Mouse (Mus musculus): ENCODE data around the gene Hmga2. TPM values are rescaled to one million over a fixed set of nuclear protein-coding genes. Genes with fewer than 3 reads are reported as not detected.
"Not testable (repeated sequence)": the region's sequence is repeated elsewhere in the genome, so short reads cannot be mapped to it uniquely, and the experiment has no call there.

The Hmga2 gene
- polyA plus RNA-seq, 1 experiment from 2014 or later = 88.7 TPM

DNA sequence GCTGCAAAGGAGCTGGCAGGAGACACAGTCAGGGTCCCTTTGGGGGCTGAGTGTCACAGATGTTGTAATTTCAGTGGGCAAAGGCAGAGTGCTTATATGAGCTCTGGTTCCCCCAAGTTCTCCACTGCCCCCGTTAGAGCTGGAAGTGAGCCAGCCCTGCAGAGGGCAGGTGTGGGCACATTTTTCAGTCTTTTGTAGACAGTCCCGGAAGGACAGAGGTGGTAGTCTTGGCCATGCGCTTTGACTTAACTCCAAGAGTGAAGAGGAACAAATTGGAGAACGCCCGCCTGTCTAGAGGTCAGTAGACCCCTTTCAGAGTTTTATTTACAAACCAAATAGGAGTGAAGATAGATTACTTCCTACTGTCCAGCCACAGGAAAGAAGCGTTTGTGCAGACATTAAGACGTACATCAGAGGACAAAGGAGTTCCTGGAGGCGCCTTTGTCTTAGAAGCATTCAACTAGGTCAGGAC, 87.8 kb downstream of the Hmga2 start:
- Histone ChIP-seq H3K36me3 (no peaks in the 10 kb centered on the region), H3K4me2 (replicated peaks) (no peak overlapping the region), H3K9me3 (no peaks in the 10 kb centered on the region), H3K4me3 (no peak overlapping the region), H3K9ac (no peak overlapping the region), H3K27ac (peak overlapping the region; percentile 15; the same call in 1 of the 2 replicates), H3K4me1 (peaks cover 87% of the 10 kb centered on the region), H3K27me3 (no peaks in the 10 kb centered on the region)
- no peak for ATAC-seq (ENCODE audit: low FRiP score, low read depth)
- WGBS = 48% methylated on average over 8 of the region's 8 CpGs

DNA sequence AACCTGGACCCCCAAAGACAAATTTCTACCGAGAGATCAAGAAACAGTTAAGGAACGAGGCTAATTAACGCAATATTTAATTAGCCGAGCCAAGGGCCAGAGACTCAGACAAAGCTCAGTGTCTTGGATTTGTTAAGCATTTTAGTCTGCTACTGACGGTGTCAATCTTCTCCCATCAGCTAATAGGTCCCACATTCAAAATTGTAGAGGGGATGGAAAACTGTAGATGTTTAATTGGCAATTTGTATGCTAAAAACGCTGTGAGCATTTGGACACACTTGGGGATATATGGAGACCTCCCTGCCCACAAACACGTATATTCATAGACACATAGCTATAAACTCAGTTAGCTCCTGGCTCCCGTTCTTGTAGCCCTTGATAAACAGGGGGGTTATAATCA, 89.2 kb downstream of the Hmga2 start:
- Histone ChIP-seq H3K27me3 (no peaks in the 10 kb centered on the region), H3K9ac (no peak overlapping the region), H3K4me2 (replicated peaks) (no peak overlapping the region), H3K27ac (no peak overlapping the region; the same call in 1 of the 2 replicates), H3K9me3 (no peaks in the 10 kb centered on the region), H3K36me3 (no peaks in the 10 kb centered on the region), H3K4me1 (peaks cover 75% of the 10 kb centered on the region), H3K4me3 (no peak overlapping the region)
- ATAC-seq (ENCODE audit: low FRiP score, low read depth) = no peak
- 46% methylated on average over 8 of the region's 8 CpGs for WGBS

DNA sequence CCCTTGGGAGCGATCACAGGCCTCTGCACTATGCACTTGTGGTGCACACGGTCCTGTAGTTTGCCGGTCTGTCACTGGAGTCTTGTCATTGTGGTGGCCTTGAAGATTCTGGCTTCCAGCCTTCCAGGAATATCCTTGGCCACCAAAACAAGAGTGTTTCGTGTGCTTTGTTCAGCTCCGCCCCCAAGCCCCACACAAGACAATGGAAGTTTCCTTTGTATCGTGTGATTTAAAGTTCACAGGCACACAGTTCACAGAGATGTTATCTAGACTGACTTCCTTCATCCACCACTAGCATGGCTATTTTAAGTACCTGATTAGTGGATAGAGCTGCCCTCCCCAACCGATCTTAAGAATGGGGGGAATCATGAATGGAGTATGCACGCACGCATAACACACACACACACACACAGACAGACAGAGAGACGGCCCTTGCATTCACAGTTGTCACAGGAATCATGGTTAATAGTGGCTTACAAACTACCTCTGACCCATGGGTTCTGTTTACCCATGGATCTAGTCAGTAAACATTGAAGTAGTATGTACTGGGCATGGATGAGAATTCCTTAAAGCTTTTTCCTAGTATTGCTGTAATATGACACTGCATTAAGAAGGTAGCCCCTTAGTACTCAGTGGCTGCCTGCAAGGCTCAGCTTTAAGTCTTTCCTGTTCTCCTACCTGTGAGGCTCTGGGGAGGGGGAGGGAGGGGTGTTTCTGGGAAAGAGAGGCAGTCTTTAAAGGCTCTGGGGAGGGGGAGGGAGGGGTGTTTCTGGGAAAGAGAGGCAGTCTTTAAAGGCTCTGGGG, 91.3 kb downstream of the Hmga2 start:
- no peaks in the 10 kb centered on the region for H3K36me3 ChIP-seq
- H3K27ac ChIP-seq = 0 out of 2 replicates have a peak overlapping the region, but pooled peaks have one; percentile 8
- H3K4me3 ChIP-seq = no peak overlapping the region
- no peaks in the 10 kb centered on the region for H3K9me3 ChIP-seq
- peaks cover 60% of the 10 kb centered on the region for H3K4me1 ChIP-seq
- no peak overlapping the region for H3K9ac ChIP-seq
- ATAC-seq (ENCODE audit: low FRiP score, low read depth) = peak; percentile 59; the same call in 1 of the 2 replicates
- no peaks in the 10 kb centered on the region for H3K27me3 ChIP-seq
- 48% methylated on average over 10 of the region's 10 CpGs for WGBS
- no peak overlapping the region for H3K4me2 ChIP-seq (replicated peaks)

DNA sequence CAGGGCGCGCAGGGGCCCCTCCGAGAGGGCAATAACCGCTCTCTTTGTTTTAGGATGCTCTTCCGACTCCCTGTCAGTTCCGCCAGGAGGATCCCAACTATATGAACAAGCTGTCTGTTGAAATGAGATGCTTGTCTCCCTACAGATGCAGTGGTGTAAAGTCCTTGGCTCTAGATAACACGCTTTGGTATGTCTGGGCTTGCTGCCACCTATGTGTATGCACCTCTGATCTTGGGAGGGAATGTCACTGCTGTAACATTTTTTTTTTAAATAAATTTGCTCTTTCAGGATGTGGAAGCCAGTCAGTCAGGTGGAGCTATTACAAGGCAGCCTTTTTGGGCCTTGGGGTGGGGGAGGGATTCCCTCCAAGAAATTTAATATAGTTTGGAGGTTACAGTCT, 92.2 kb downstream of the Hmga2 start:
- 86% methylated on average over 7 of the region's 7 CpGs for WGBS
- Histone ChIP-seq H3K4me2 (replicated peaks) (no peak overlapping the region), H3K4me3 (no peak overlapping the region), H3K9ac (no peak overlapping the region), H3K4me1 (peaks cover 57% of the 10 kb centered on the region), H3K27me3 (no peaks in the 10 kb centered on the region), H3K27ac (no peak overlapping the region), H3K36me3 (no peaks in the 10 kb centered on the region), H3K9me3 (no peaks in the 10 kb centered on the region)
- no peak for ATAC-seq (ENCODE audit: low FRiP score, low read depth)

DNA sequence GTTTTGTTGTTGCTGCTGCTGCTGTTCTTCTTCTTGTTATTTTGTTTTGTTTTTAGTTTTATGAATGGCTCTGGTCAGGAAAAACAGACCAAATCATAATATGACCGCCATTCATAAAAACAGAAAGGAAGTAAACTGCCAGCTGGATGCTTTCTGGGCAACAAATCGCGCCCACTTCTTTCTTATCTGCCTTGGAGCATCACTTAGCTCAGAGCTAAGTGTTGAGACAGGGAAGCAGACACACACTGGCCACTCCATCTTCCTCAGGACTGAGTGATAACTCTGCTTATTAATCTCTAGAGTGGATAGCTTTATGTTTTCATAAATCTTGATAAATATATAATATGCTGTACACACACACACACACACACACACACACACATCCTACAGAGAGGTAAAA, 98.5 kb downstream of the Hmga2 start:
- Histone ChIP-seq H3K27me3 (no peaks in the 10 kb centered on the region), H3K4me1 (peaks cover 42% of the 10 kb centered on the region), H3K36me3 (peaks cover 11% of the 10 kb centered on the region), H3K9me3 (no peaks in the 10 kb centered on the region), H3K9ac (no peak overlapping the region), H3K27ac (no peak overlapping the region), H3K4me2 (replicated peaks) (peak overlapping the region; percentile 30; the same call in 1 of the 2 replicates), H3K4me3 (no peak overlapping the region)
- WGBS = 76% methylated on average over 3 of the region's 3 CpGs
- ATAC-seq (ENCODE audit: low FRiP score, low read depth) = no peak

DNA sequence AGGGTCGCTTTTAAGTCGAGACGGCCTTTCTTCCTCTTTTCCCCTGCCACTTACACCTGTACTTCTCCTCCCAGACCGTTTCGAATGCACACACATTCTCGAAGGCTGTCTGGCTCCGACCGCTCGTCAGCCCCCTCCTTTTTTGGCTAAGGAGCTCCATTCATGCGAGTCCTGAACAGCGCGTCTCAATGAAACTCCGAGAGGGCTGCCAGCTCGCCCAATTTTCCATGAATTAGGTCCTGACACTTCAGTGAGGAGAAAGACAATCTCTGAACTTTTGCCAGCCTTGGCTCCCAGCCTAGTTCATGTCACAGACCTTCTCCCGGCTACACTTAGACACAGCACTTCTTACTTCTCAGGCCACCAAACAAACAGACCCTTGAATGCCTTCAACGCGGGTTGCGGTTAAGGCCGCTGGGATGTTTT, 98.9 kb downstream of the Hmga2 start:
- WGBS = 27% methylated on average over 19 of the region's 19 CpGs
- Histone ChIP-seq H3K4me3 (no peak overlapping the region), H3K9me3 (no peaks in the 10 kb centered on the region), H3K4me1 (peaks cover 42% of the 10 kb centered on the region), H3K36me3 (peaks cover 12% of the 10 kb centered on the region), H3K27me3 (no peaks in the 10 kb centered on the region), H3K27ac (no peak overlapping the region), H3K4me2 (replicated peaks) (peak overlapping the region; percentile 30), H3K9ac (no peak overlapping the region)
- ATAC-seq (ENCODE audit: low FRiP score, low read depth) = peak; percentile 87

DNA sequence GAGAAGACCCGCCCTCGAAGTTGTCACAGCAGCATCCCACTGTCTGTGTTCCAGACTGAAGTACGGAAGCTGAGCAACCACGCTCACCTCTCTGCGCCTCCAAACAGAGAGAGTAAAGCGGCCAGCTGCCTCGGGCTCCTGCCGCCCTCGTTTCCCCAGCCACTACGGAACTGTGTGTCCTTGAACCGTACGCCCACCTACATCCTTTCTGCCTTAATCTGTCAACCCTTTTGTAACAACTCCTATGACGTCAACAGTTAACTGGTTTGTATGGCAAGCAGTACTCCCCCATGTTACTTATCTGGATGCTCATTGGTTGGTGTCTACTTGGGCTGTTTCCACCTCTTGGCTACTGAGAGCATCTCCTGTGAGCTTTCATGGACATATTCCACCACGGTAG, 100.8 kb downstream of the Hmga2 start:
- H3K27me3 ChIP-seq = no peaks in the 10 kb centered on the region
- H3K4me3 ChIP-seq = no peak overlapping the region
- no peak overlapping the region for H3K9ac ChIP-seq
- WGBS = 78% methylated on average over 14 of the region's 14 CpGs
- no peak for ATAC-seq (ENCODE audit: low FRiP score, low read depth)
- H3K4me2 ChIP-seq (replicated peaks) = no peak overlapping the region
- no peaks in the 10 kb centered on the region for H3K9me3 ChIP-seq
- no peak overlapping the region for H3K27ac ChIP-seq
- peaks cover 15% of the 10 kb centered on the region for H3K36me3 ChIP-seq
- H3K4me1 ChIP-seq = peaks cover 45% of the 10 kb centered on the region

DNA sequence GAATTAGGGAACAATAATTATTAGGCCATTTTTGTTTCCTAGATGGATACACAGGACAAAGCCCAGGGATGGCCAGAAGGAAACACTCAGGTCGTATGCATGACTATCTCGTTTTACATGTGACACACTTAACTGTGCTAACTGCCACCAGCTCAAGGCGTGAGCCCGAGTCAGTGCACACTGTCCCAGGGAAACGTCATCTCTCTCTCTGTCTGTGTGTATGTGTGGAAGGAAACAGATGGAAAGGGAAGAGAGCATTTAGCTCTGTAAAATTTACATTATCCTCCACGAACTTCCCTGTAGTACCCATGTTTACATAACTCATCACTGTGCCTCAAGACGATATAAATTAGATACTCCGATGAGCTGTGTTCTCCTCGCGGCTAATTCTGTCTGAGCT, 105.1 kb downstream of the Hmga2 start:
- Histone ChIP-seq H3K27me3 (peaks cover 12% of the 10 kb centered on the region; the same call in 1 of the 2 replicates), H3K36me3 (peaks cover 14% of the 10 kb centered on the region; the same call in 1 of the 2 replicates), H3K27ac (no peak overlapping the region), H3K4me3 (no peak overlapping the region), H3K4me2 (replicated peaks) (no peak overlapping the region), H3K9me3 (no peaks in the 10 kb centered on the region), H3K4me1 (peaks cover 47% of the 10 kb centered on the region), H3K9ac (no peak overlapping the region)
- no peak for ATAC-seq (ENCODE audit: low FRiP score, low read depth)
- WGBS = 65% methylated on average over 10 of the region's 10 CpGs

DNA sequence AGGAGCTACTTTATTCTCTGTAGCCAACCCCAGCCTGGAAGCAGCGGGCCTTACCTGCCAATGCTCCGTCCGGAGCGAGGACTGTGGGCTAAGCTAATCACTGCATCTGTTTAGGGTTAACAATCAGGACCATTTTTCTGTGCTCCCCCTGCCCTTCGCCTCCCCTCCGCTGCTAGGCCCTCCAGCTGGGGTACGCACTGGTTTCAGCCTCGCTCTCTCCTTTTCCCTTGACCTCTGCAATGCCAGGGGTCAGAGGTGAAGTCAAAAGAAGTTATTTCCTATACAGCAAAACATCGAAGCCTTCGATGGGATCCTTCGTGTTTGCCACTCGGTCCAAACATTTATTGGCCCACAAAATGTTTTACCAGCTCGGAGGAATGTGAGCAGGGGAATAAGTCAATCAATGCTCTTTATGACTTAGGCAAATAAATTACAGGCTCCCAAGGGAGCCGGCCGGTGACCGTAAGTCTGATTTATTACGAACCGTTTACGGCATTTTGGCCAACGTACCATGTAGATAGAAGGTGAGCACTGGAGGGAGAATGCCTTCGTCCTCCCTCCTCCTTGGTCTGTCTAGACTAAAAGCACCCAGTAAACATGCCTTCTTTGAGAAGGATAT, 107.0 kb downstream of the Hmga2 start:
- WGBS = 16% methylated on average over 21 of the region's 21 CpGs
- H3K4me2 ChIP-seq (replicated peaks) = peak overlapping the region; percentile 46
- no peak; the same call in 1 of the 2 replicates for ATAC-seq (ENCODE audit: low FRiP score, low read depth)

DNA sequence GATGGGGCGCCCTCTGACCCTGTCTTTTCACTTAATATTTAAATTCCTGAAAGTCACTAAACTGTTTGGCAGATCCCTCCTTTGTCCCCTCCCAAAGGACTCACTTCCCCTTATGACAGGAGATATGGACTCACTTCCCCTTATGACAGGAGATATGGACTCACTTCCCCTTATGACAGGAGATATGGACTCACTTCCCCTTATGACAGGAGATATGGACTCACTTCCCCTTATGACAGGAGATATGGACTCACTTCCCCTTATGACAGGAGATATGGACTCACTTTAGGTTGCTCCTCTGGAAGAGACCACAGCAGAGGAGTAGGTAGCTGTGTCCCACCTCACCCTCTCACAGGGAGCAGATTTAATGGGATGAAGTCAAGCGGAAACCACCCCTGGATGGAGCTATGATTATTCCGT, 110.1 kb downstream of the Hmga2 start:
- WGBS = 76% methylated on average over 3 of the region's 3 CpGs
- Histone ChIP-seq H3K4me1 (peaks cover 58% of the 10 kb centered on the region), H3K27me3 (peaks cover 12% of the 10 kb centered on the region; the same call in 1 of the 2 replicates), H3K36me3 (peaks cover 20% of the 10 kb centered on the region), H3K4me2 (replicated peaks) (peak overlapping the region; percentile 50), H3K27ac (peak overlapping the region; percentile 74)
- not testable (repeated sequence) for H3K9me3 ChIP-seq; H3K4me3 ChIP-seq; ATAC-seq (ENCODE audit: low FRiP score, low read depth); H3K9ac ChIP-seq

More for the DNA sequence above, 107.0 kb downstream of the Hmga2 start:
- H3K4me3 ChIP-seq = peak overlapping the region; percentile 7; the same call in 1 of the 2 replicates
- H3K9ac ChIP-seq = peak overlapping the region; percentile 43
- no peaks in the 10 kb centered on the region for H3K9me3 ChIP-seq
- peaks cover 12% of the 10 kb centered on the region; the same call in 1 of the 2 replicates for H3K27me3 ChIP-seq
- H3K4me1 ChIP-seq = peaks cover 57% of the 10 kb centered on the region
- H3K27ac ChIP-seq = 0 out of 2 replicates have a peak overlapping the region, but pooled peaks have one; percentile 23
- H3K36me3 ChIP-seq = peaks cover 14% of the 10 kb centered on the region; the same call in 1 of the 2 replicates

DNA sequence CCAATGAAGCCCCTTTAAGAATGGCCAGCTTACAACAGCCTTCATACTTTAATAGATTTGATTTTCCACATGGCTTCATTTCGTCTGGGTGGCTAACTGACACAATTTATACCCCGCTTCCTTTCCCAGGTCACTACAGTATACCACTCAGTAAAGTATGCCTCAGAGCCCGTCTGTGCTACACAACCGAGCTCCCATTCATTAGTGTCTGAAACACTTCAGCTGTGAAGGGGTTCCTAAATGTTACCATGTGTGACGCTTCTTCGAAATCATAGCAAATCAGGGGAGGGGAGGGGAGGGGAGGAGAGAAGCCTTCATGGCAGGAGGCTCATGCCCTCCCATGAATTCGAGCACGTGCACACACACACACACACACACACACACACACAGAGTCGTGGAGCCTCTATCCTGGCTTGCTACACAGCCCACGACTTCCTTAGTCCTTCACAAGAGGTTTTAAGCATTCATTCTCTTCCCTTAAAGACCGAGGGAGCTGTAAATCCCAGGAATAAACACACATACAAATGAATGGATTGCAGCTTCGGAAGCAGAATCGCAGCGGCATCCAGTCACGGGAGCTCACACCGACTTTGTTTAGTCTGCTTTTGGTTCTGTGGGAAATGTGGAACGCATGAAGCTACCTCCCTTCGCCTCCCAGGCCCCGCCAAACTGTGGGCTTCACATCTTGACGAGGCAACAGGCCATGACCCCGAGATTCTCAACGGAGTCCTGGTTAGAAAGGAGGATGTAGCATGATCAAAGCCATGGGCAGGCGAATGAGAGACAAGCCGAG, 110.7 kb downstream of the Hmga2 start:
- peaks cover 26% of the 10 kb centered on the region for H3K36me3 ChIP-seq
- WGBS = 15% methylated on average over 24 of the region's 24 CpGs
- H3K4me2 ChIP-seq (replicated peaks) = peak overlapping the region; percentile 50
- ATAC-seq (ENCODE audit: low FRiP score, low read depth) = peak; percentile 75
- peak overlapping the region; percentile 10; the same call in 1 of the 2 replicates for H3K4me3 ChIP-seq
- H3K9me3 ChIP-seq = no peaks in the 10 kb centered on the region
- H3K9ac ChIP-seq = peak overlapping the region; percentile 19; the same call in 1 of the 2 replicates
- peaks cover 61% of the 10 kb centered on the region for H3K4me1 ChIP-seq
- H3K27me3 ChIP-seq = peaks cover 12% of the 10 kb centered on the region; the same call in 1 of the 2 replicates
- H3K27ac ChIP-seq = peak overlapping the region; percentile 74

All from limb, embryonic 13.5 days (tissue).